Mouse (Mus musculus): ENCODE results near the gene Olfr824.
"Not testable (repeated sequence)": the region's sequence is repeated elsewhere in the genome, so short reads cannot be mapped to it uniquely, and the experiment has no call there.

The Olfr824 gene

GRCm38 (mm10) chr10:130129900-130130299 is at the start of gene Olfr824:
Olfr824 (minus strand) TSS chr10:130130000.
- DNase-seq (ENCODE audit: low spot score in 2 of 2) = not testable (repeated sequence)

GRCm38 (mm10) chr10:130166666-130167065 is 36.9 kb upstream of the Olfr824 start, which contains the start of gene Olfr825:
Olfr825 (minus strand) TSS chr10:130166766.
- no peak for DNase-seq (ENCODE audit: low spot score in 2 of 2)

GRCm38 (mm10) chr10:130165196-130165595 is 35.4 kb upstream of the Olfr824 start:
- no peak for DNase-seq (ENCODE audit: low spot score in 2 of 2)

- no peak for DNase-seq (ENCODE audit: low spot score in 2 of 2)
These were observed 14.3 kb upstream of the Olfr824 start for GRCm38 (mm10) chr10:130144121-130144520.

GRCm38 (mm10) chr10:130142481-130142880 is 12.7 kb upstream of the Olfr824 start:
- not testable (repeated sequence) for DNase-seq (ENCODE audit: low spot score in 2 of 2)

GRCm38 (mm10) chr10:130134811-130135210 is 5.0 kb upstream of the Olfr824 start:
- no peak for DNase-seq (ENCODE audit: low spot score in 2 of 2)

GRCm38 (mm10) chr10:130116045-130116444 is 13.8 kb downstream of the Olfr824 start:
- DNase-seq (ENCODE audit: low spot score in 2 of 2) = not testable (repeated sequence)

- not testable (repeated sequence) for DNase-seq (ENCODE audit: low spot score in 2 of 2)
These were observed 14.5 kb downstream of the Olfr824 start, which contains the start of gene Olfr823 for GRCm38 (mm10) chr10:130115283-130115682. Olfr823 (minus strand) TSS chr10:130115383.

- no peak for DNase-seq (ENCODE audit: low spot score in 2 of 2)
These were observed 33.7 kb downstream of the Olfr824 start for GRCm38 (mm10) chr10:130096104-130096503.

- peak; percentile 12 to 14 for DNase-seq (ENCODE audit: low spot score in 2 of 2)
These were observed 36.9 kb downstream of the Olfr824 start for GRCm38 (mm10) chr10:130092838-130093440.
